Mouse (Mus musculus): ENCODE results near the gene Synj2. TPM values are rescaled to one million over a fixed set of nuclear protein-coding genes. Genes with fewer than 3 reads are reported as not detected.

Synj2 gene
- 0.28 and 0.36 TPM in 2 replicates for polyA plus RNA-seq (2015; fragmentation: Nextera tagmentation; extraction: Ambion mirVana)

DNA sequence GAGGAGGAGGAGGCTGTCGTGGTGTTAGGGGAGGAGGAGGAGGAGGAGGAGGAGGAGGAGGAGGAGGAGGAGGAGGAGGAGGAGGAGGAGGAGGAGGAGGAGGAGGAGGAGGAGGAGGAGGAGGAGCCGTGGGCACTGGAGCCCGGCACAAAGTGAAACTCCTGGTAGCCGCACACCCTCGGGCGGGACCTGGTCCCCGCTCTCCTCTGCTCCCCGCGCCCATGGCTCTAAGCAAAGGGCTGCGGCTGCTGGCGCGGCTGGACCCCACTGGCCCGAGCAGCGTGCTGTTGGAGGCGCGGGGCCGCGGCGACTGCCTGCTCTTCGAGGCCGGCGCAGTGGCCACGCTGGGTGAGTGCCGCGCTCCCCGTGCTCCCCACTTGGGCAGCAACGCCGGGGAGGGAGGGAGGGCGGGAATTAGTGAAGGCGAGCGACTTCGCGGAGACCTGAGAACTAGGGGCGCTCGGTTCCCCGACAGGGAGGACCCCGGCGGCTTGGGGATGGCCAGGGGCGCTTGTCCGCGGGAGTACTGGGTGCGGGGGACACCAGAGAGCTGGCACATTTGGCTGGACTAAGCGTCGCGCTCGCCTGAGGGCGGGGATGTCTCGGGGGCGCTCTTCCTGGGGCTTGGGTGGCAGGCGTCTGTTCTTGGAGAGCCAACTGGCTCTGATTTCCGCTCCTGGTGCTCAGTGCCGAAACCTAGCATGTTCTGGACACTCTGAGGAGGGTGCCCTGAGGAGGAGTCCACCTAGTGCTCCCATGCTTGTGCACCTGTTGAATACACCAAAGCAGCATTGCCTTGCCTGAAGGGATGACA is at the start of gene Synj2:
TSS of gene Synj2 (plus strand) at position 51 of the 814 bp plus-strand sequence.
- H3K27me3 ChIP-seq = peaks cover 50% of the 10 kb centered on the region
- H3K36me3 ChIP-seq = no peaks in the 10 kb centered on the region
- 2% methylated on average over 48 of the region's 52 CpGs for WGBS
- H3K4me3 ChIP-seq (replicated peaks) = peak within 1 kb of the TSS; percentile 48
- peak; percentile 83 for ATAC-seq
- no peaks in the 10 kb centered on the region for H3K9me3 ChIP-seq
- H3K27ac ChIP-seq = no peak within 1 kb of the TSS
- peaks cover 10% of the 10 kb centered on the region; the same call in 1 of the 2 replicates for H3K4me1 ChIP-seq (replicated peaks)
- H3K9ac ChIP-seq (replicated peaks) = peak within 1 kb of the TSS; percentile 46; the same call in 1 of the 2 replicates
- peak within 1 kb of the TSS; percentile 73 for H3K4me2 ChIP-seq (replicated peaks)

DNA sequence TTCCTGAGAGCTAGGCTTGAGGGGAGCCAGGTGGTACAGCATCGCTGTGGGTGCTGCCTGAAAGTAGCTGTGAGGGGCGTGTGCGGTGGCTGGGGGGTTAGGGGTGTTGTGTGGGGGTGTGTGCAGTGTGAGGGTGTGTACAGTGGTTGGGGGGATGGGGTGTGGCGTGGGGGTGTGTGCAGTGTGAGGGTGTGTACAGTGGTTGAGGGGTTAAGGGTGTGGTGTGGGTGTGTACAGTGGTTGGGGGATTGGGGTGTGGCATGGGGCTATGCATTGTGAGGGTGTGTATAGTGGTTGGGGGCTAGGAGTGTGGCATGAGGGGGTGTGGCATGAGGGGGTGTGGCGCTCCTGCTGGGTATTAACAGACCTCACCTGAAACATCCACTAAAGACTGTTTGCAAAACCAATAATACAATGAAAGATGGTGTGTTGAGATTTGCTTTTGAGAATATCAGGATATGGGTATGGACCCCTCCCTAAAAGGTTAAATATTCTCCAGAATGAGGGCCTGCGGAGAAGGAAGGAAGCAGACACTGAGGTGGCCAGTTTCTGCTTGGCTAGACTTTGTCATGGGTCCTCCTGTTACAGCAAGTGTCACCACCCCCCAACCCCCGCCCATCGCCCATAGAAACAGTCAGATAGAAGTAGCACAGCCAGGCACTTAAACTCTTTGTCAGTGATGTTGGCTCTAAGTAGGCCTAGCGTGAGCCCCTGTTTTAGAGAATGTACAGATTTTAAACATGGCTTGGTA is 49.0 kb upstream of the Synj2 start:
- Histone ChIP-seq H3K27me3 (no peaks in the 10 kb centered on the region), H3K9me3 (no peaks in the 10 kb centered on the region), H3K27ac (no peak overlapping the region), H3K4me1 (replicated peaks) (peaks cover 8% of the 10 kb centered on the region), H3K4me3 (replicated peaks) (no peak overlapping the region), H3K36me3 (no peaks in the 10 kb centered on the region), H3K4me2 (replicated peaks) (no peak overlapping the region), H3K9ac (replicated peaks) (no peak overlapping the region)
- 0 out of 2 replicates have a peak, but pooled peaks have one; percentile 37 for ATAC-seq
- WGBS = 90% methylated on average over 9 of the region's 9 CpGs

DNA sequence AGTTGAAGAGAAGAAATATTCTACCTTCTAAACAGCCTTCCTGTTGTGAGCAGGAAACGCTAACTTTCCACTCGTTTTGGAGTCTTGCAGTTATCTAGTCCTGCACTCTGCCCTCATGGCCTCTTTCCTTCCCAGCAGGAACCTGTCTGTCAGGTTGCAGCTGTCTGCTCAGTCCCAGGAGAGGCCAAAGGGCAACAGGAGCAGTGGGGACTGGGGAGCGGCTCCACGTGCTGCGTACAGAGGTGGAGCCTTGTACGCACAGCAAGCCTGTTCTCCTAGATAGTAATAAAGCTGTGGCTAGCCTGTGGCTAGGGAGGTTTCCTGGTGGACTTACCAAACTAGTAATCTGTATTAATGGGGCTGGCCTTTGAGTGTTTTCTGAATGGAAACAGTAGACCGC is 48.0 kb upstream of the Synj2 start:
- Histone ChIP-seq H3K9ac (replicated peaks) (no peak overlapping the region), H3K36me3 (no peaks in the 10 kb centered on the region), H3K4me2 (replicated peaks) (no peak overlapping the region), H3K4me1 (replicated peaks) (peaks cover 5% of the 10 kb centered on the region), H3K9me3 (no peaks in the 10 kb centered on the region), H3K27me3 (no peaks in the 10 kb centered on the region), H3K27ac (no peak overlapping the region), H3K4me3 (replicated peaks) (no peak overlapping the region)
- WGBS = 24% methylated on average over 7 of the region's 7 CpGs
- ATAC-seq = no peak

DNA sequence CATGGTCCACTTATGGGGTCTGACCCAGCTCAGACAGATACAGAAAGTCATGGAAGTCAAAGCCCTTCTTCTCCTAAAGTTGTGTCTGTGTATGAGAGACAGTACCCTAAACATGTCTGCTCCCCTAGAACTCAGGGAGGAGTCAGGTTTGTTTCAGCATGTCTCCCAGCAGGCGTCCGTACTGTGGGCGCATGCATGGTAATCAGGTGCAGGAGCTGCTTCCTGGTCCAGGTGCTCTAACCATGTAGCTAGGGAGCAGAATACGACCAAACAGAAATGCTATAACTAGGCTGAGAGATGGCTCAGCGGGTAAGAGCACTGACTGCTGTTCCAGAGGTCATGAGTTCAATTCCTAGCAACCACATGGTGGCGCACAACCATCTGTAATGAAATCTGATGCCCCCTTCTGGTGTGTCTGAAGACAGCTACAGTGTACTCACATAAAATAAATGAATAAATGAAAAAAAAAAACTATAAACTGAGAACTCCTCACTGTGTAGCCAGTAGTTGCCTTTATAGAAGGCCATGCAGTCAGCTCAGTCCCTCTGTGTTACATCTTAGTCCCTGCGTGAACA is 47.4 kb upstream of the Synj2 start:
- no peak overlapping the region for H3K9ac ChIP-seq (replicated peaks)
- peaks cover 5% of the 10 kb centered on the region for H3K4me1 ChIP-seq (replicated peaks)
- 77% methylated on average over 7 of the region's 7 CpGs for WGBS
- no peak overlapping the region for H3K4me2 ChIP-seq (replicated peaks)
- H3K27ac ChIP-seq = no peak overlapping the region
- H3K9me3 ChIP-seq = no peaks in the 10 kb centered on the region
- no peaks in the 10 kb centered on the region for H3K36me3 ChIP-seq
- H3K4me3 ChIP-seq (replicated peaks) = no peak overlapping the region
- H3K27me3 ChIP-seq = no peaks in the 10 kb centered on the region
- no peak for ATAC-seq

DNA sequence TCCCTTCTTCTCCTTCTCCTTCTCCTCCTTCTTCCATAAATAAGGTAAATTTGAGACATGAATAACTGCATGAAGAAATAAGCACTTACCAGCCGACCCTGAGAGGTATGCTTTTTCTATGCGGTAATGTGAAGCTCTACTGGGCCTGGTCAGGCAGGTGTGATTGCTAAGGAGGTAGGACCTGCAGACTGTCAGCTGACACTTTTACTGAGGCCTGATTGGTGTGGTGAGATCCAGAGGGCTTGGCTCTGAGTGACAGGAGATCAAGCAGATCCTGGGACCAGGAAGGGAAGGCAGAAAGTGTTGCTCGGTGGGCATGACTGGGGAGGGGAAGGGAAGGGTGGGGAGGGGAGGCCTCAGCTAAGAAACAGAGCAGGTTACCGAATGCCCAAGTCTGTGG is 45.0 kb upstream of the Synj2 start:
- WGBS = 75% methylated on average over 4 of the region's 4 CpGs
- peaks cover 5% of the 10 kb centered on the region for H3K4me1 ChIP-seq (replicated peaks)
- H3K27ac ChIP-seq = no peak overlapping the region
- H3K27me3 ChIP-seq = no peaks in the 10 kb centered on the region
- no peak overlapping the region for H3K4me3 ChIP-seq (replicated peaks)
- H3K9me3 ChIP-seq = no peaks in the 10 kb centered on the region
- ATAC-seq = no peak
- H3K4me2 ChIP-seq (replicated peaks) = no peak overlapping the region
- H3K9ac ChIP-seq (replicated peaks) = no peak overlapping the region
- H3K36me3 ChIP-seq = peaks cover 10% of the 10 kb centered on the region; the same call in 1 of the 2 replicates

DNA sequence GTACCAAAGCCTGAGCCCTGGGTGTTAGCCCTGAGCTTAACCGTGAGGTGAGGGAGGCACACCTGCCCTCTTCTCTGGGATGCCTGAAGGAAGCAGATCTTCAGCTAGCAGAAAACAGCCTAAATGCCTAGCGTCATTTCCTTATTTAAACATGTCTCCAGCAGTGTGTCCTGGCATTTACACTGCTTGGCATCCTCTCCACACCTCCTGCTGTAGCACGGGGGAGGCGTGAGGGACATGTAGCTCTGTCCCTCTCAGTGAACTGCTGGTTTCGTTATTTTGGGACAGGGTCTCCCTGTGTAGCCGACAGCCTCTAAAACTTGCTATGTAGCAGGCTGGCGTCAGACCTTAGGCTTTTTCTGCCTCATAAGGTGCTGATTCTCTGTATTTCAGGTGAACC is 44.5 kb upstream of the Synj2 start:
- 90% methylated on average over 7 of the region's 7 CpGs for WGBS
- H3K4me1 ChIP-seq (replicated peaks) = peaks cover 5% of the 10 kb centered on the region
- H3K36me3 ChIP-seq = peaks cover 10% of the 10 kb centered on the region; the same call in 1 of the 2 replicates
- H3K27ac ChIP-seq = no peak overlapping the region
- H3K4me3 ChIP-seq (replicated peaks) = no peak overlapping the region
- H3K4me2 ChIP-seq (replicated peaks) = no peak overlapping the region
- ATAC-seq = no peak
- H3K27me3 ChIP-seq = no peaks in the 10 kb centered on the region
- no peaks in the 10 kb centered on the region for H3K9me3 ChIP-seq
- H3K9ac ChIP-seq (replicated peaks) = no peak overlapping the region

DNA sequence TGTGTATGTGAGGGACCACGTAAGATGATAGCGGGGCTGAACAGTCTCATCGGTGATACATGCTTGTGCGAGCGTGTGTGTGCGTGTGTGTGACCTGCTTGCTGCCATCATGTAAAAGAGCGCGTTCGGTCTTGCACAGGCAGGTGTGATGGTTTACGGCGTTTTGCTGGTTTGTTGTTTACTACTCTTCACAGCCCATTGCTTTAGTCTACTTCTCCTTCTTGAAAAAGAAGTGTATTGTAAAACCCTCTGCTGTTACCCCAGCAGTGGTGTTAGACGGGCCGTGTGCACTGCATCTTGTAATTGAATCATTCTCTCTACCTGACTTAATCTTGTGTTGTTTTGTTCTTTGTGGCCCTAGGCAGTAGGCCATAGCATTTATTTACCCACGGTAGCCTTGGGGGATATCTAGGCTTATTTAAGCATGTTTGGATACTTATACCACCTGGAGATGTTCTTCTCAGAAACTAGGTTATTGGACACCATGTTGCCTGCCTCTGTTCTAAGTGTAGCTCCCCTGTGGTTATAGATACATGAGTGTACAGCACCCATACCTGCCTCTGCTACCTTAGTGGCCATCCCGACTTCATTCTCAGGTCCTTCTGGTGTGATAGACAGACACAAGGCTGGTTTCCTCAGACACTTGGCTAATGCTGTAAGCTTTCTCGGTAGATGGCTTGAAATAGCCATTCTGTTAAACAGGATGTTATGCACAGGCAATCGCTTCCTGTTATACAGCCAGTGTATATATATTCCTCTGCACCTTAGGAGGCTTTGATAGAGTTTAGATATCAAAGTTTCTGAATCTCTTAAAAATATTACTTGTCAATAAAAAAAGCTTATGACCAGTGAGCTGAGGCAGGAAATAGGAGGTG is 43.5 kb upstream of the Synj2 start:
- Histone ChIP-seq H3K9ac (replicated peaks) (no peak overlapping the region), H3K4me3 (replicated peaks) (no peak overlapping the region), H3K27ac (no peak overlapping the region), H3K27me3 (no peaks in the 10 kb centered on the region), H3K4me1 (replicated peaks) (peaks cover 5% of the 10 kb centered on the region), H3K4me2 (replicated peaks) (no peak overlapping the region), H3K36me3 (peaks cover 10% of the 10 kb centered on the region; the same call in 1 of the 2 replicates), H3K9me3 (no peaks in the 10 kb centered on the region)
- ATAC-seq = no peak
- WGBS = 92% methylated on average over 17 of the region's 17 CpGs

DNA sequence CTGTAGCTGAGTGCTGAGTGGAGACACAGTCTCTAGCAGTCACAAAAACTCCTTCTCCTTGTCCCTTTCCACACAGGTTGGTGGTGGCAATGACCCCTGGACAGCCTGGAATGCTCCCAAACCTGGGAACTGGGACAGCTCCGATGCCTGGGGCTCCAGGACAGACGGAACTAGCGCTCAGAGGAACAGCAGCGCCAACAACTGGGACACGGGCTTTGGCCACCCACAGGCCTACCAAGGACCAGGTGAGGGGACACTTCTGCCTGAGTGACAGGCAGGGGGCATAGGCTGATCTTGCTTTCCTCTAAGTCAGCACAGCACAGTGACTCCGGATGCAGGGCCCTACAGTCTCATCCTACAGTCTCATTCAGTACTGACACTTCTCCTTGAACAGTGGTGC is 41.8 kb upstream of the Synj2 start:
- H3K27ac ChIP-seq = no peak overlapping the region
- no peak overlapping the region for H3K9ac ChIP-seq (replicated peaks)

DNA sequence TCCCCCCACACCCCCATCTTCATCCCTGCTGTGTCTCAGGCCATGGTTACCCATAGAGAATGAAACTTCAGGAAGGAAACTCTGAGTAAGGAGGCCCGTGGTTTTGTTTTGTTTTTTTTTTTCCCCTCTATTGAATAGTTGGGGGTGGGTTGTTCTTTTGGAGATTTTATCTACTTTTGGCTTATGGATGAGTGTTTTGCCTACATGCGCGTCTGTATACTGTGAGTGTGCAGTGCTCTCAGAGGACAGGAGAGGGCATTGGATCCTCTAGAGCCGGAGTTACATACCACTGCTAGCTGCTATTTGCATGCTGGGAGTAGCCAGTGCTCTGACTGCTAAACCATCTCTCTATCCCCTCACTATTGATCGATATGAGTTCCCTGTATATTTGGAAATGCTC is 39.7 kb upstream of the Synj2 start:
- no peak overlapping the region for H3K27ac ChIP-seq
- no peak for ATAC-seq
- no peaks in the 10 kb centered on the region for H3K9me3 ChIP-seq
- no peak overlapping the region for H3K4me3 ChIP-seq (replicated peaks)
- no peak overlapping the region for H3K9ac ChIP-seq (replicated peaks)
- H3K36me3 ChIP-seq = peaks cover 16% of the 10 kb centered on the region
- no peaks in the 10 kb centered on the region for H3K27me3 ChIP-seq
- WGBS = 84% methylated on average over 5 of the region's 5 CpGs
- no peaks in the 10 kb centered on the region for H3K4me1 ChIP-seq (replicated peaks)
- no peak overlapping the region for H3K4me2 ChIP-seq (replicated peaks)

More for the DNA sequence above, 41.8 kb upstream of the Synj2 start:
- no peaks in the 10 kb centered on the region for H3K4me1 ChIP-seq (replicated peaks)
- H3K27me3 ChIP-seq = no peaks in the 10 kb centered on the region
- H3K9me3 ChIP-seq = no peaks in the 10 kb centered on the region
- H3K4me2 ChIP-seq (replicated peaks) = no peak overlapping the region
- peaks cover 10% of the 10 kb centered on the region; the same call in 1 of the 2 replicates for H3K36me3 ChIP-seq
- 92% methylated on average over 6 of the region's 6 CpGs for WGBS
- ATAC-seq = no peak
- H3K4me3 ChIP-seq (replicated peaks) = no peak overlapping the region

DNA sequence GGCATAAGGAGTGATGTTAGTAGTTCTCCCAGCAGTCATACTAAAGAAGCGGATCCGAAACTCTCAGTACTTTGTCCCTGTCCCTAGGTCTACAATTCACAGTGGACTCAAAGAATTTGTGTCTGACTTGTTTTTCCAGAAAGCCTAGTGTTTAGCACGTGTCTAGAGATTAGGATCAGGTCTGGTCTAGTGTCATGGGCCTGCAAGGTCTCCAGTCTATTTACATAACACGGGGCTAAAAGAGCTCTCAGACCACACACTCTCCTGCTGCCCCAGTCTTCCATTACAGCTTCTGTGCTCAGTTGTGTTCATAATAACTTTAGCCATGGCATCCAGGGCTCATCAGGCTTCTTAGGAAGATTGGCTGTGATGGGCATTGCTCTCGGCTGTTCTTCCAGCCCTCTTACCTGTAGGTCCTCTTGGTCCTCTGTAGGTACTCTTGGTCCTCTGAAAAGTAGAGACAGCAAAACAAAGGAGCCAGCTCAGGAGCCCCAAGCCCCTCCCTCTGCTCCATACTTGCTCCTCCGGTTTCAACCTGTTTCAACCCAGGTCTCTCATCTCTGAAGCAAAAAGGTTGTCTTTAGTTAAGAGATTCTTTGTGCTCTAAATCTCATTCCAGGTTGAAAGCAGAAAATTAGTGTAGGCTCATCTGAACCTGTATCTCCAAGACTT is 37.3 kb upstream of the Synj2 start:
- H3K9ac ChIP-seq (replicated peaks) = no peak overlapping the region
- no peak overlapping the region for H3K27ac ChIP-seq
- H3K4me2 ChIP-seq (replicated peaks) = no peak overlapping the region
- ATAC-seq = no peak
- H3K9me3 ChIP-seq = no peaks in the 10 kb centered on the region
- H3K27me3 ChIP-seq = no peaks in the 10 kb centered on the region
- peaks cover 16% of the 10 kb centered on the region for H3K36me3 ChIP-seq
- WGBS = 85% methylated on average over 6 of the region's 6 CpGs
- H3K4me3 ChIP-seq (replicated peaks) = no peak overlapping the region
- no peaks in the 10 kb centered on the region for H3K4me1 ChIP-seq (replicated peaks)

DNA sequence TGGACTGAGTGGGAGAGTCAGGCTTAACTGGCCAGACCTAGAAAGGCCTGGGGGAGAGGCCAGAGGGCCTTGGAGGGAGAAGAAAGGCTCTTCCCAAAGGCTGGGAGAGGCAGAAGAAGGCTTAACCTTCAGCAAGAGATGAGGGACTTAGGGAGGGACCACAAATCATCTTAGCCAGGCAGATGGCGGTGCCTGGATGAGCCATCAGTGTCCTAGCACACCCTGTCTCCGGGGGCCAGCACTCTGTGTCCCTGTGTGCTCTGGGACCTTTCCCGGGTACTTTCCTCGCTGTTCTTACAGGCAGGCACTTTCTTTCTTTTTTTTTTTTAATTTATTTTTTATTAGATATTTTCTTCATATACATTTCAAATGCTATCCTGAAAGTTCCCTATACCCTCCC is 31.4 kb upstream of the Synj2 start:
- Histone ChIP-seq H3K4me2 (replicated peaks) (no peak overlapping the region), H3K4me3 (replicated peaks) (no peak overlapping the region), H3K4me1 (replicated peaks) (no peaks in the 10 kb centered on the region), H3K36me3 (peaks cover 7% of the 10 kb centered on the region; the same call in 1 of the 2 replicates), H3K27ac (no peak overlapping the region), H3K27me3 (no peaks in the 10 kb centered on the region), H3K9me3 (no peaks in the 10 kb centered on the region), H3K9ac (replicated peaks) (no peak overlapping the region)
- ATAC-seq = no peak
- WGBS = 92% methylated on average over 4 of the region's 4 CpGs

Measured in midbrain, embryonic 13.5 days (tissue).